Mouse (Mus musculus) MEL (cell line): ENCODE results near the gene Rnf167. TPM values are rescaled to one million over a fixed set of nuclear protein-coding genes. Genes with fewer than 3 reads are reported as not detected.

ENCODE experiments used
- DNase-seq: peaks from one replicate; pipeline ENCODE4 v3.0.0; 2011; ENCODE audit warnings: low read depth, low spot score
- H3K27ac ChIP-seq: 2 replicates; pipeline ENCODE4 v1.5.1; 2012; ENCODE audit warnings: low read depth, mild to moderate bottlenecking, control low read depth, low read length, moderate library complexity; ENCODE audit not compliant: control insufficient read depth
- H3K27me3 ChIP-seq, 2 experiments: fragments of 150-350 bp in 1 of 2; sonication (generic) in 1 of 2; 2 replicates each; pipeline ENCODE4 v1.6.1; 2012; ENCODE audit warnings: low read length in 2 of 2, mild to moderate bottlenecking in 2 of 2, improper control_type of control experiment in 1 of 2, moderate library complexity in 1 of 2; ENCODE audit not compliant: insufficient read depth in 2 of 2, control insufficient read depth in 1 of 2
- H3K36me3 ChIP-seq, 2 experiments: 2 replicates each; pipeline ENCODE4 v1.6.1; 2012 to 2014; ENCODE audit warnings: low read length in 2 of 2, improper control_type of control experiment in 1 of 2, inconsistent platforms in 1 of 2, mild to moderate bottlenecking in 1 of 2; ENCODE audit not compliant: insufficient read depth in 2 of 2, control insufficient read depth in 1 of 2
- H3K4me1 ChIP-seq, 2 experiments: fragments of 150-350 bp in 1 of 2; sonication (generic) in 1 of 2; 2 replicates each; pipeline ENCODE4 v1.6.1; 2012; ENCODE audit warnings: low read length in 2 of 2, improper control_type of control experiment in 1 of 2, mild to moderate bottlenecking in 1 of 2; ENCODE audit not compliant: insufficient read depth in 2 of 2, control insufficient read depth in 1 of 2
- H3K4me3 ChIP-seq, 2 experiments: fragments of 150-350 bp in 1 of 2; sonication (generic) in 1 of 2; 2 replicates each; pipeline ENCODE4 v1.5.1; 2012; ENCODE audit warnings: low read depth in 2 of 2, low read length in 2 of 2, mild to moderate bottlenecking in 2 of 2, moderate library complexity in 2 of 2, control low read depth in 1 of 2, improper control_type of control experiment in 1 of 2; ENCODE audit not compliant: control insufficient read depth in 1 of 2, insufficient read depth in 1 of 2
- H3K79me2 ChIP-seq: 2 replicates; pipeline ENCODE4 v1.6.1; 2012; ENCODE audit warnings: mild to moderate bottlenecking, low read length, moderate library complexity; ENCODE audit not compliant: control insufficient read depth, poor library complexity, insufficient read depth
- H3K9ac ChIP-seq: 2 replicates; pipeline ENCODE4 v1.6.1; 2012; ENCODE audit warnings: low read depth, mild to moderate bottlenecking, control low read depth, low read length, moderate library complexity; ENCODE audit not compliant: control insufficient read depth, poor library complexity, severe bottlenecking
- H3K9me3 ChIP-seq: fragments of 150-350 bp; sonication (generic); replicated peaks from 2 replicates; pipeline ENCODE4 v1.6.1; 2012; ENCODE audit warnings: mild to moderate bottlenecking, low read length, improper control_type of control experiment, moderate library complexity; ENCODE audit not compliant: insufficient read depth
- BHLHE40 ChIP-seq: IDR thresholded peaks from 2 replicates; pipeline ENCODE4 v1.6.1; 2012; ENCODE audit warnings: low read depth, mild to moderate bottlenecking, inconsistent platforms, low read length, improper control_type of control experiment, borderline replicate concordance
- CHD1 ChIP-seq: IDR thresholded peaks from 2 replicates; pipeline ENCODE4 v1.6.1; 2012; ENCODE audit warnings: low read depth, mild to moderate bottlenecking, inconsistent platforms, low read length, improper control_type of control experiment
- CHD2 ChIP-seq: IDR thresholded peaks from 2 replicates; pipeline ENCODE4 v1.6.1; 2011; ENCODE audit warnings: low read length, improper control_type of control experiment
- CTCF ChIP-seq, 3 experiments: IDR thresholded peaks in 2 of 3; conservative IDR thresholded peaks in 1 of 3; 2 replicates each; pipeline ENCODE4 v1.5.1; 2011 to 2012; ENCODE audit warnings: low read length in 3 of 3, low read depth in 2 of 3, mild to moderate bottlenecking in 2 of 3, improper control_type of control experiment in 1 of 3, inconsistent platforms in 1 of 3, mixed read lengths in 1 of 3, moderate library complexity in 1 of 3; ENCODE audit not compliant: control insufficient read depth in 1 of 3, insufficient read depth in 1 of 3, poor library complexity in 1 of 3, severe bottlenecking in 1 of 3
- ELF1 ChIP-seq: IDR thresholded peaks from 2 replicates; pipeline ENCODE4 v1.6.1; 2014; ENCODE audit warnings: low read depth, mild to moderate bottlenecking, inconsistent platforms, low read length, improper control_type of control experiment, moderate library complexity
- EP300 ChIP-seq, 2 experiments: IDR thresholded peaks; 2 replicates each; pipeline ENCODE4 v1.6.1; 2011; ENCODE audit warnings: improper control_type of control experiment in 2 of 2, low read length in 2 of 2, low read depth in 1 of 2, mild to moderate bottlenecking in 1 of 2
- ETS1 ChIP-seq: IDR thresholded peaks from 2 replicates; pipeline ENCODE4 v1.6.1; 2012; ENCODE audit warnings: low read depth, mild to moderate bottlenecking, inconsistent platforms, low read length, improper control_type of control experiment, moderate library complexity
- GABPA ChIP-seq: IDR thresholded peaks from 2 replicates; pipeline ENCODE4 v1.6.1; 2012; ENCODE audit warnings: low read depth, mild to moderate bottlenecking, inconsistent platforms, low read length, improper control_type of control experiment, moderate library complexity
- GATA1 ChIP-seq: IDR thresholded peaks from 2 replicates; pipeline ENCODE4 v1.6.1; 2011; ENCODE audit warnings: low read depth, low read length, improper control_type of control experiment
- JUND ChIP-seq: IDR thresholded peaks from 2 replicates; pipeline ENCODE4 v1.6.1; 2011; ENCODE audit warnings: low read depth, mild to moderate bottlenecking, improper control_type of control experiment, low read length
- MAX ChIP-seq: IDR thresholded peaks from 2 replicates; pipeline ENCODE4 v1.6.1; 2011; ENCODE audit warnings: low read length, improper control_type of control experiment
- MAZ ChIP-seq: IDR thresholded peaks from 2 replicates; pipeline ENCODE4 v1.6.1; 2012; ENCODE audit warnings: low read depth, mild to moderate bottlenecking, inconsistent platforms, low read length, improper control_type of control experiment
- MYC ChIP-seq: IDR thresholded peaks from 2 replicates; pipeline ENCODE4 v1.6.1; 2011; ENCODE audit warnings: low read depth, mild to moderate bottlenecking, low read length, improper control_type of control experiment, moderate library complexity
- NELFE ChIP-seq: IDR thresholded peaks from 2 replicates; pipeline ENCODE4 v1.6.1; 2011; ENCODE audit warnings: low read depth, low read length, improper control_type of control experiment
- NRF1 ChIP-seq: IDR thresholded peaks from 2 replicates; pipeline ENCODE4 v1.6.1; 2014; ENCODE audit warnings: low read depth, mild to moderate bottlenecking, inconsistent platforms, low read length, improper control_type of control experiment, moderate library complexity; ENCODE audit not compliant: poor library complexity, insufficient read depth, severe bottlenecking
- POLR2A ChIP-seq, 2 experiments: IDR thresholded peaks; 2 replicates each; pipeline ENCODE4 v1.6.1; 2011 to 2012; ENCODE audit warnings: low read length in 2 of 2, mild to moderate bottlenecking in 2 of 2, control low read depth in 1 of 2, improper control_type of control experiment in 1 of 2, low read depth in 1 of 2, moderate library complexity in 1 of 2; ENCODE audit not compliant: control insufficient read depth in 1 of 2, insufficient read depth in 1 of 2, poor library complexity in 1 of 2
- POLR2AphosphoS2 ChIP-seq: IDR thresholded peaks from 2 replicates; pipeline ENCODE4 v1.6.1; 2011; ENCODE audit warnings: low read length, improper control_type of control experiment
- POLR2AphosphoS5 ChIP-seq: IDR thresholded peaks from 2 replicates; pipeline ENCODE4 v1.6.1; 2012; ENCODE audit warnings: low read depth, borderline replicate concordance, mild to moderate bottlenecking, inconsistent platforms, low read length, moderate library complexity, mixed read lengths
- RCOR1 ChIP-seq: IDR thresholded peaks from 2 replicates; pipeline ENCODE4 v1.6.1; 2012; ENCODE audit warnings: low read depth, mild to moderate bottlenecking, inconsistent platforms, low read length, improper control_type of control experiment
- SIN3A ChIP-seq: IDR thresholded peaks from 2 replicates; pipeline ENCODE4 v1.6.1; 2012; ENCODE audit warnings: low read length, improper control_type of control experiment, inconsistent platforms
- TAL1 ChIP-seq: IDR thresholded peaks from 2 replicates; pipeline ENCODE4 v1.6.1; 2012; ENCODE audit warnings: mild to moderate bottlenecking, inconsistent platforms, low read length, moderate library complexity, mixed read lengths
- TBP ChIP-seq: IDR thresholded peaks from 2 replicates; pipeline ENCODE4 v1.8.0; 2011; ENCODE audit warnings: low read depth, low read length, improper control_type of control experiment
- TCF12 ChIP-seq: IDR thresholded peaks from 2 replicates; pipeline ENCODE4 v1.6.1; 2014; ENCODE audit warnings: low read depth, mild to moderate bottlenecking, inconsistent platforms, low read length, improper control_type of control experiment, moderate library complexity
- USF1 ChIP-seq: IDR thresholded peaks from 2 replicates; pipeline ENCODE4 v1.6.1; 2014; ENCODE audit warnings: low read depth, mild to moderate bottlenecking, inconsistent platforms, low read length, improper control_type of control experiment, moderate library complexity
- USF2 ChIP-seq, 2 experiments: IDR thresholded peaks; 2 replicates each; pipeline ENCODE4 v1.6.1; 2011 to 2012; ENCODE audit warnings: improper control_type of control experiment in 2 of 2, low read length in 2 of 2, borderline replicate concordance in 1 of 2, inconsistent platforms in 1 of 2, low read depth in 1 of 2, mild to moderate bottlenecking in 1 of 2; ENCODE audit not compliant: insufficient read depth in 1 of 2
- ZMIZ1 ChIP-seq: IDR thresholded peaks from 2 replicates; pipeline ENCODE4 v1.6.1; 2012; ENCODE audit warnings: low read depth, mild to moderate bottlenecking, inconsistent platforms, low read length, improper control_type of control experiment, moderate library complexity
- polyA plus RNA-seq, 2 experiments: library from polyadenylated mRNA; stranded (reverse) in 1 of 2; unstranded in 1 of 2; fragments of >175 nt in 1 of 2; fragments of >200 nt in 1 of 2; gene quantifications; 2 replicates each; pipeline versions ENCODE4 v1.2.1 to v1.2.4; 2012; ENCODE audit warnings: low replicate concordance in 2 of 2, low read depth in 1 of 2; ENCODE audit not compliant: insufficient read length in 2 of 2, insufficient read depth in 1 of 2, missing spikeins in 1 of 2
- total RNA-seq: library from RNA; depleted of rRNA; stranded (reverse); fragments of 300-350 nt; gene quantifications from 2 replicates; pipeline ENCODE4 v1.2.3, GENCODE M21; 2012

Gene Rnf167
- total and polyA plus RNA-seq, 3 experiments, result 31.4 to 44.4 TPM; not detected in 1

DNA sequence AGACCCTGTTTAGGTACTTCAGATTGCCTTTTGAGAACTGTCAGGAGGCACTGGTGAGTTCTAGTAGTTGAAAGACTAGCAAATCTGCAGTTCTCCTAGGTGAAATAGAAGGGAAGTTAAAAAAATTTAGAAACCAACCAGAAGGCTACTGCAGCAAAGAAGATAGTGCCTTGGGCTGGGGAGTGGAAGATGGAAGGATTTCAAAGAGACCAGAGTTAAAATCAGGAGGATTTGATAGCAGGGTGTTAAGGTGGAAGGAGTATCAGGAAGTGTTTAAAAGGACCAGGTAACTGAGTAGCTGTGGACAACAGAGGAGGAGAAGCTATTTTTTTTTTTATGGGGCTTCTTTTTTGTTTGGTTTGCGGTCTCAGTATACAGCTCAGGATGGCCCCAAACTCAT, 9.3 kb upstream of the Rnf167 start (continued):
- no peak for TF ChIP-seq CHD2
- 0 out of 2 replicates have a peak, but pooled peaks have one; percentile 41 for TF ChIP-seq JUND

DNA sequence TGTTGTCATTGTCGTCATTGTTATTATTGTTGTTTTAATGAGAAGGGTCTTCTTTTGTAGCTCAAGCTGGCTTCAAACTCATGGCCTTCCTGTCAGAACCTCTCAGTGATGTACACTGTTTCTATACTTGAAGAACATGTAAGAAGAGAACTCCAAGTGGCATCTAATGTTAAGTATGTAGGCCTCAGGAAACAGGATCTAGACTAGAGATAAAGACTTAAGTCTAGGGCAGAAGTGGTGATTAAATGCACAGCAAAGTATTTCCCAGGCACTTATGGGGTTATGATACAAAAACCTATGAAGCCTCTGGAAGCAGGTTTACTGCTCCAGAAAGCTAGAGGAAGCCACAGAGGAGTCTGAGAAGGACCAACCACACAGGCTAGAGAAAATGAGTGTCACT, 8.7 kb upstream of the Rnf167 start:
- Histone ChIP-seq H3K9me3 (no peaks in the 10 kb centered on the region), H3K27ac (peak overlapping the region; percentile 96), H3K4me1 (peaks cover 14 to 47% of the 10 kb centered on the region in 2 experiments), H3K79me2 (peaks cover 10% of the 10 kb centered on the region; the same call in 1 of the 2 replicates), H3K36me3 (peaks cover 0 to 41% of the 10 kb centered on the region in 2 experiments; a peak in 2 of 4 replicates), H3K27me3 (no peaks in the 10 kb centered on the region), H3K4me3 (peak overlapping the region; percentile 4 to 9; a peak in 3 of 4 replicates), H3K9ac (peak overlapping the region; percentile 52)
- TF ChIP-seq MYC (no peak), NRF1 (no peak), ELF1 (no peak), GATA1 (peak; percentile 88), TCF12 (0 out of 2 replicates have a peak, but pooled peaks have one; percentile 15), CHD1 (0 out of 2 replicates have a peak, but pooled peaks have one; percentile 28), EP300 (IDR thresholded peaks at IDR 0.05; ENCODE audit: low read depth in 1 of 2, low read length in 2 of 2) (peak in 1 of 2 experiments; percentile 55; a peak in 2 of 4 replicates), TBP (peak; percentile 39; the same call in 1 of the 2 replicates), CHD2 (no peak)
- no peak for DNase-seq

DNA sequence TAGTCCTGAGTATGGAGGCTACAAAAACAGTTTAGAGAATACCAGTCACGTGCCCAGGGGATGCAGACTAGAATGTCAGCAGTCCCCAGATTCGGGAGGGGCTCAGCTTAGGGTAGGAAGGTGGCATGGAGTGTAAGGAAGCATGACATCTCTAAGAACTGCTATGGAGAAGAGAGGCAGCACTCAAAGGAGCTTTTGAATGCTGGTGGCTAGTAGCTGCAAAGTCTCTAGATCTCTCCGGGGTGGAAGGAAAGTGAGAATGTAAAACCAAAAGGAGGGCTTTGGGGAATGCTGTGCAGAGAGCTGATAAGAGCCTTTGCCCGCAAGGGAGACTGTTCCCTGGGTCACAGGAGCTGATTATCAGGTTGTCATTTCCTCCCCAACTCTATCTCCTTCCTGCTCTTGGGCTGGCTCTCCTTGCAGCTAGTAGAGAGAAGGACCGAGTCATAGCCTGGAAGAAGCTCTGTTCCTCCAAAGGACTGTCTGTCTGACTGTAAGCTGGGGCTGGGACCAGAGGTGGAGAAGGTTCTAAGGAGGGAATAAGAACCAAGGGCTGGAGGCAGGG, 8.2 kb upstream of the Rnf167 start, which contains the start of gene Gp1ba:
Gp1ba (plus strand) TSS at position 409 of the 565 bp plus-strand sequence.
- peak; percentile 97 for DNase-seq
- Histone ChIP-seq H3K27me3 (no peaks in the 10 kb centered on the region), H3K4me1 (peaks cover 14 to 47% of the 10 kb centered on the region in 2 experiments), H3K27ac (peak within 1 kb of the TSS; percentile 96), H3K4me3 (peak within 1 kb of the TSS; percentile 8 to 9), H3K9ac (peak within 1 kb of the TSS; percentile 52), H3K9me3 (no peaks in the 10 kb centered on the region), H3K79me2 (peaks cover 10% of the 10 kb centered on the region; the same call in 1 of the 2 replicates), H3K36me3 (peaks cover 0 to 41% of the 10 kb centered on the region in 2 experiments; a peak in 2 of 4 replicates)
- TF ChIP-seq CTCF (IDR thresholded peaks at IDR 0.05 in 2 of 3, conservative IDR thresholded peaks at IDR 0.05 in 1 of 3; ENCODE audit: control insufficient read depth in 1 of 3, insufficient read depth in 1 of 3, low read depth in 2 of 3, low read length in 3 of 3, poor library complexity in 1 of 3, severe bottlenecking in 1 of 3) (no peak), TBP (peak; percentile 91), BHLHE40 (peak; percentile 82; the same call in 1 of the 2 replicates), POLR2AphosphoS2 (peak; percentile 70; the same call in 1 of the 2 replicates), POLR2AphosphoS5 (no peak), GATA1 (peak; percentile 100), JUND (no peak), EP300 (IDR thresholded peaks at IDR 0.05; ENCODE audit: low read depth in 1 of 2, low read length in 2 of 2) (peak; percentile 99), CHD1 (no peak), MAZ (peak; percentile 10; the same call in 1 of the 2 replicates), NELFE (peak; percentile 57), TCF12 (peak; percentile 99), SIN3A (peak; percentile 90), MYC (peak; percentile 43), ZMIZ1 (peak; percentile 69; the same call in 1 of the 2 replicates), USF2 (IDR thresholded peaks at IDR 0.05; ENCODE audit: borderline replicate concordance in 1 of 2, insufficient read depth in 1 of 2, low read depth in 1 of 2, low read length in 2 of 2) (0 out of 4 replicates have a peak, but pooled peaks of 1 of the 2 experiments have one; percentile 22), USF1 (peak; percentile 91), ETS1 (peak; percentile 90), GABPA (no peak), TAL1 (peak; percentile 97), RCOR1 (peak; percentile 93), MAX (peak; percentile 77), CHD2 (no peak; the same call in 1 of the 2 replicates), POLR2A (IDR thresholded peaks at IDR 0.05; ENCODE audit: control insufficient read depth in 1 of 2, insufficient read depth in 1 of 2, low read depth in 1 of 2, low read length in 2 of 2, poor library complexity in 1 of 2) (peak; percentile 44 to 86; a peak in 2 of 4 replicates)
